Mouse (Mus musculus) heart, adult 8-10 months (tissue): Measurements from ENCODE around the gene Olfr1475. TPM values are rescaled to one million over a fixed set of nuclear protein-coding genes. Genes with fewer than 3 reads are reported as not detected.
"Not testable (repeated sequence)": the region's sequence is repeated elsewhere in the genome, so short reads cannot be mapped to it uniquely, and the experiment has no call there.

Source experiments
- DNase-seq: peaks from one replicate; pipeline ENCODE4 v3.0.0; 2022; ENCODE audit warnings: low spot score
- total RNA-seq, 4 experiments: library from RNA; stranded (reverse); gene quantifications; 2 replicates each; pipeline ENCODE4 v1.2.4; 2022

Olfr1475 gene
- total RNA-seq = not detected

DNA sequence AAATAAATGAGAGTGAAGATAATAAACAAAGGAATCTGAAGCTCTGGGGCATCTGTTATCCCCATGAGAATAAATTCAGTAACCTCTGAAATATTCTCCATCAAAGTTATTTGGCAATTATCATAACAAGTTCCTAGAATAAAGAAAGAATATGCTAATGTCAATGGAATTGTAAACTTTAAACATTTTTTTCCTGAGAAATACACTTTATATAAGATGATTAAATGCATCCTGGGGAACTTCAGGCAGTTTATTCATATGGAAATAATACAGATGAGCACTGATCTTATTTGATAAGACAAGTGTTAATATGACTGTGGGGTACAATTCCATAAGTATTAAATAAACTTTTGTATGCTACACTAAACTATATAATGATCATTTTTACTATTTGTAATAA, at the start of gene Olfr1475:
Olfr1475 (minus strand) TSS at position 101 of the 400 bp plus-strand sequence.
- no peak for DNase-seq

DNA sequence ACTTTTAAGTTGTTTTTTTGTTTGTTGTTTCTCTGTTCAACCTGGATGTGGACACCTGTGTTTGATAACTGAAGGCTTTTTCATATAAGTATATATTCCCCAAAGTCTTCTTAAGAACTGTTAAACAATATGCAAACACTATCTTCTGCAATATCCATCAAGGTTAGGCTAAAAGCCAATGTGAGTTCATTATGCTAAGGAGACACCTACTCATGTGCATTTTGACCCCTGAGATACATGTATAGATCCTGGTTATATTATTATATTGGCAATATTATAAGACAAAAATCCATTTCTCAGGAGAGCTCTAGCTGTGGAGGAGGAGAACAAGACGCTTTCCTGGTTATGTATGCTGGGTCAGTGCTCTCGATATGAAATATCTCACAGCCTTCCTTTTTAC, 47.6 kb upstream of the Olfr1475 start, which contains the start of gene Olfr1480:
Olfr1480 (plus strand) TSS at position 301 of the 400 bp plus-strand sequence.
- DNase-seq = no peak

- no peak for DNase-seq
Observed at GRCm38 (mm10) chr19:13500246-13500645, 20.2 kb upstream of the Olfr1475 start, which contains the start of gene Olfr1477. Gene Olfr1477 (plus strand): TSS chr19:13500546.

GRCm38 (mm10) chr19:13469265-13469664, 10.7 kb downstream of the Olfr1475 start, which contains the start of gene Olfr1474:
Gene Olfr1474 (plus strand): TSS chr19:13469565.
- DNase-seq = not testable (repeated sequence)

GRCm38 (mm10) chr19:13455986-13456385, 24.0 kb downstream of the Olfr1475 start, which contains the start of gene Olfr1472:
Gene Olfr1472 (minus strand): TSS chr19:13456086.
- no peak for DNase-seq

GRCm38 (mm10) chr19:13443109-13443508, 36.9 kb downstream of the Olfr1475 start, which contains the start of gene Olfr1471:
Gene Olfr1471 (plus strand): TSS chr19:13443409.
- DNase-seq = not testable (repeated sequence)

Other genes starting within 250 kb of the Olfr1475 start
- not detected for gene Olfr1463, start 248.9 kb downstream of the Olfr1475 start, total RNA-seq
- not detected for gene Olfr1465, start 164.7 kb downstream of the Olfr1475 start, total RNA-seq
- gene Olfr1466, start 141.3 kb downstream of the Olfr1475 start, total RNA-seq = not detected
- not detected for gene Olfr1467, start 118.0 kb downstream of the Olfr1475 start, total RNA-seq
- not detected for gene Olfr1469, start 72.3 kb downstream of the Olfr1475 start, total RNA-seq
- not detected for gene Olfr1471, start 36.8 kb downstream of the Olfr1475 start, total RNA-seq
- gene Olfr1472, start 24.1 kb downstream of the Olfr1475 start, total RNA-seq = not detected
- not detected for gene Olfr1474, start 10.6 kb downstream of the Olfr1475 start, total RNA-seq
- gene Olfr1477, start 20.4 kb upstream of the Olfr1475 start, total RNA-seq = not detected
- not detected for gene Olfr1480, start 47.7 kb upstream of the Olfr1475 start, total RNA-seq
- not detected for gene Olfr1484, start 103.3 kb upstream of the Olfr1475 start, total RNA-seq
- gene Olfr1487, start 137.2 kb upstream of the Olfr1475 start, total RNA-seq = not detected
- gene Olfr1489, start 151.4 kb upstream of the Olfr1475 start, total RNA-seq = not detected
- not detected for gene Olfr1490, start 170.9 kb upstream of the Olfr1475 start, total RNA-seq
- not detected for gene Olfr1491, start 217.1 kb upstream of the Olfr1475 start, total RNA-seq
- not detected for gene Olfr1493-ps1, start 243.1 kb upstream of the Olfr1475 start, total RNA-seq